In the genomic region with DNA sequence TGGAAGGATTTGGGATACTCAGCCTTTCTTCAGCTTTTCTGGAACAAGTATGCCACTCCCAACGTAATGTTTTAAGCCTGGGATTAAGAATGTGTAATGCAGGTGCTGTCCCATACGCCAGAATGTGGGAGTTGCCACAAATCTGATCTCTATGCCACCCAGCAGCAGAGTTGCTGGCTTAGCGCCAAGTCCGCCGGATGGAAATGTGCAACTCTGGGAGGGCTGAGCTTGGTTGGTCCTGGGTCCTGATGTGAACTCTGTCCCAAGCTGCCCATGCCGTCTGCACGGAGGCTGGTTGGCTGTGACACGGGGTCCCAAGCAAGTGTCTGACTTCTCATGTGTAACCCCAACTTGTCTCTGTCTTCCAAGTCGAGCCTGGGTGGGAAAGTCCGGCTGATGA, we compare ENCODE assay signal across 13 mouse cellular contexts. TPM values are rescaled to one million over a fixed set of nuclear protein-coding genes. Genes with fewer than 3 reads are reported as not detected.
DNase-seq lines count a peak whose midpoint lies in the region; ATAC-seq lines count a peak whose summit lies in the region.
"Had no signal": no experiment of that assay in that cellular context is flagged by ENCODE, and none has a peak within 500 bp of the region (broad histone marks: within the 10 kb centered on the region; RNA-seq: fewer than 3 reads in every experiment).

No protein-coding gene starts in this region.

- H3K4me3 ChIP-seq in embryonic facial prominence, embryonic 14.5 days (ENCODE audit: low read depth, low read length): no peak overlapping the region
- no peak overlapping the region for H3K4me3 ChIP-seq in embryonic facial prominence, embryonic 10.5 days
- no peak overlapping the region for H3K4me3 ChIP-seq in kidney, embryonic 16.5 days (ENCODE audit: low read length)
- H3K4me3 ChIP-seq: hindbrain, embryonic 10.5 days had no signal

- no peak overlapping the region for H3K27ac ChIP-seq in embryonic facial prominence, embryonic 14.5 days (replicated peaks; ENCODE audit: low read depth, low read length)
- no peak overlapping the region for H3K27ac ChIP-seq in embryonic facial prominence, embryonic 10.5 days (replicated peaks)
- H3K27ac ChIP-seq in kidney, embryonic 16.5 days (ENCODE audit: low read length): no peak overlapping the region
- H3K27ac ChIP-seq: hindbrain, embryonic 10.5 days had no signal

- H3K9ac ChIP-seq in embryonic facial prominence, embryonic 14.5 days (ENCODE audit: low read depth, low read length): no peak overlapping the region
- H3K9ac ChIP-seq in kidney, embryonic 16.5 days (replicated peaks; ENCODE audit: low read length): no peak overlapping the region

- 56% methylated on average over 10 of the region's 10 CpGs for WGBS in embryonic facial prominence, embryonic 14.5 days
- WGBS in embryonic facial prominence, embryonic 10.5 days: 90% methylated on average over 10 of the region's 10 CpGs
- 52% methylated on average over 10 of the region's 10 CpGs for WGBS in kidney, embryonic 16.5 days

- no peak overlapping the region for H3K4me2 ChIP-seq in embryonic facial prominence, embryonic 14.5 days (ENCODE audit: low read depth, low read length)
- H3K4me2 ChIP-seq in kidney, embryonic 16.5 days (replicated peaks; ENCODE audit: low read depth, low read length): no peak overlapping the region

- ATAC-seq in embryonic facial prominence, embryonic 14.5 days (ENCODE audit: low read depth): peak; percentile 85; the same call in 1 of the 2 replicates
- peak; percentile 58; the same call in 1 of the 2 replicates for ATAC-seq in kidney, embryonic 16.5 days (ENCODE audit: low FRiP score, low TSS enrichment)

- 0 out of 2 replicates have a peak, but pooled peaks cover 5% of the 10 kb centered on the region for H3K4me1 ChIP-seq in embryonic facial prominence, embryonic 14.5 days (ENCODE audit: control insufficient read depth, insufficient read depth, low read length)
- H3K4me1 ChIP-seq in embryonic facial prominence, embryonic 10.5 days: peaks cover 13% of the 10 kb centered on the region
- peaks cover 4% of the 10 kb centered on the region; the same call in 1 of the 2 replicates for H3K4me1 ChIP-seq in kidney, embryonic 16.5 days (ENCODE audit: insufficient read depth, low read length)

- H3K27me3 ChIP-seq in embryonic facial prominence, embryonic 14.5 days (replicated peaks; ENCODE audit: control insufficient read depth, insufficient read depth, low read length): no peaks in the 10 kb centered on the region
- H3K27me3 ChIP-seq in embryonic facial prominence, embryonic 10.5 days (replicated peaks; ENCODE audit: low read depth, poor library complexity, severe bottlenecking): no peaks in the 10 kb centered on the region
- H3K27me3 ChIP-seq in kidney, embryonic 16.5 days (ENCODE audit: insufficient read depth, low read length): no peaks in the 10 kb centered on the region

- peak; percentile 71 for DNase-seq in embryonic facial prominence, embryonic 14.5 days (ENCODE audit: low spot score)
- no peak for DNase-seq in embryonic facial prominence, embryonic 10.5 days (ENCODE audit: low spot score)
- DNase-seq in kidney, adult 18-20 months: no peak
- DNase-seq in right cerebral cortex, postnatal 4 days: peak; percentile 36
- no peak for DNase-seq in right cerebral cortex, postnatal 36 days (ENCODE audit: low spot score in 2 of 2)
- no peak for DNase-seq in layer of hippocampus, postnatal 36 days
- no peak for DNase-seq in spleen, postnatal 10 days (ENCODE audit: low spot score in 2 of 2)
- DNase-seq: adrenal gland, adult 2 months; cerebellum, adult 11 months; right cerebral cortex, adult 18-20 months had no signal

- no peaks in the 10 kb centered on the region for H3K9me3 ChIP-seq in embryonic facial prominence, embryonic 14.5 days (ENCODE audit: control insufficient read depth, low read length)
- H3K9me3 ChIP-seq in embryonic facial prominence, embryonic 10.5 days: no peaks in the 10 kb centered on the region
- H3K9me3 ChIP-seq in kidney, embryonic 16.5 days (ENCODE audit: low read length): no peaks in the 10 kb centered on the region
- H3K9me3 ChIP-seq: G1E; hindbrain, embryonic 10.5 days had no signal

- peaks cover 16% of the 10 kb centered on the region; the same call in 1 of the 2 replicates for H3K36me3 ChIP-seq in embryonic facial prominence, embryonic 14.5 days (ENCODE audit: control insufficient read depth, insufficient read depth, low read length)
- no peaks in the 10 kb centered on the region for H3K36me3 ChIP-seq in embryonic facial prominence, embryonic 10.5 days (replicated peaks)
- no peaks in the 10 kb centered on the region for H3K36me3 ChIP-seq in kidney, embryonic 16.5 days (ENCODE audit: insufficient read depth, low read length)
- H3K36me3 ChIP-seq: hindbrain, embryonic 10.5 days had no signal

RNA-seq across cellular contexts. Expression of a gene that starts 25.0 kb away (rescaled TPM):
- 12.4 and 16.8 TPM in 2 replicates for polyA plus RNA-seq in embryonic facial prominence, embryonic 14.5 days (2014; fragmentation: Nextera tagmentation; extraction: Ambion mirVana)
- 30.0 and 30.7 TPM in 2 replicates for polyA plus RNA-seq in embryonic facial prominence, embryonic 10.5 days (2016; fragmentation: Nextera tagmentation; extraction: Ambion mirVana)
- polyA plus RNA-seq in kidney, embryonic 16.5 days (2015; fragmentation: Nextera tagmentation; extraction: Ambion mirVana): 17.2 and 18.2 TPM in 2 replicates
- total RNA-seq in layer of hippocampus, postnatal 36 days (2021): 1 to 10 TPM; 1.2 to 4.0 TPM

RNA-seq across cellular contexts. Expression of a gene that starts 56.0 kb away (rescaled TPM):
- 30.0 and 33.9 TPM in 2 replicates for polyA plus RNA-seq in embryonic facial prominence, embryonic 14.5 days (2014; fragmentation: Nextera tagmentation; extraction: Ambion mirVana)
- 8.0 and 8.7 TPM in 2 replicates for polyA plus RNA-seq in embryonic facial prominence, embryonic 10.5 days (2016; fragmentation: Nextera tagmentation; extraction: Ambion mirVana)
- 20.6 and 21.3 TPM in 2 replicates for polyA plus RNA-seq in kidney, embryonic 16.5 days (2015; fragmentation: Nextera tagmentation; extraction: Ambion mirVana)
- total RNA-seq in layer of hippocampus, postnatal 36 days (2021): 10 to 100 TPM; 39.8 to 44.9 TPM

Comparison
In these comparisons a context has a peak if more than half of its experiments do, and no peak if none do; other contexts are left out.
1. DNase-seq: peak in embryonic facial prominence, embryonic 14.5 days (single experiment) and right cerebral cortex, postnatal 4 days (single experiment); none in embryonic facial prominence, embryonic 10.5 days (single experiment), kidney, adult 18-20 months (single experiment), right cerebral cortex, postnatal 36 days (0 of 2), layer of hippocampus, postnatal 36 days (0 of 2) and spleen, postnatal 10 days (0 of 2).